Comparison of ENCODE assay signal across 13 mouse cellular contexts in genomic region chr5:34512486-34512885, GRCm38 (mm10). TPM values are rescaled to one million over a fixed set of nuclear protein-coding genes. Genes with fewer than 3 reads are reported as not detected.
DNase-seq lines count a peak whose midpoint lies in the region; ATAC-seq and TF ChIP-seq lines count a peak whose summit lies in the region.
"Had no signal": no experiment of that assay in that cellular context is flagged by ENCODE, and none has a peak within 500 bp of the region (broad histone marks: within the 10 kb centered on the region; RNA-seq: fewer than 3 reads in every experiment).

No protein-coding gene starts in this region.

- DNase-seq in embryonic facial prominence, embryonic 10.5 days (ENCODE audit: low spot score), result no peak
- no peak for DNase-seq in hindbrain, postnatal 0 days (ENCODE audit: low spot score)
- no peak for DNase-seq in hindbrain, embryonic 10.5 days (ENCODE audit: low spot score)
- no peak for DNase-seq in neural tube, embryonic 10.5 days (ENCODE audit: extremely low spot score, low spot score)
- DNase-seq in right cerebral cortex, postnatal 10 days (ENCODE audit: low spot score in 2 of 2), result no peak
- no peak for DNase-seq in adrenal gland, adult (ENCODE audit: inconsistent age in 2 of 2, low spot score in 1 of 2)
- DNase-seq: cerebellum, adult 18-20 months; kidney, postnatal 14 days; right cerebral cortex, postnatal 4 days had no signal

- TF ChIP-seq CTCF in hindbrain, postnatal 0 days (IDR thresholded peaks at IDR 0.05; ENCODE audit: low read depth), result no peak

- no peaks in the 10 kb centered on the region for H3K9me3 ChIP-seq in embryonic facial prominence, embryonic 13.5 days
- H3K9me3 ChIP-seq in embryonic facial prominence, embryonic 10.5 days, result no peaks in the 10 kb centered on the region
- H3K9me3 ChIP-seq in hindbrain, postnatal 0 days (ENCODE audit: low read length), result no peaks in the 10 kb centered on the region
- H3K9me3 ChIP-seq in hindbrain, embryonic 10.5 days, result no peaks in the 10 kb centered on the region
- peaks cover 4% of the 10 kb centered on the region; the same call in 1 of the 2 replicates for H3K9me3 ChIP-seq in neural tube, embryonic 13.5 days
- H3K9me3 ChIP-seq: midbrain, embryonic 12.5 days had no signal

- H3K36me3 ChIP-seq in embryonic facial prominence, embryonic 13.5 days, result no peaks in the 10 kb centered on the region
- H3K36me3 ChIP-seq in embryonic facial prominence, embryonic 10.5 days (replicated peaks), result no peaks in the 10 kb centered on the region
- H3K36me3 ChIP-seq in hindbrain, postnatal 0 days (ENCODE audit: insufficient read depth, low read length), result no peaks in the 10 kb centered on the region
- no peaks in the 10 kb centered on the region for H3K36me3 ChIP-seq in hindbrain, embryonic 10.5 days
- no peaks in the 10 kb centered on the region for H3K36me3 ChIP-seq in neural tube, embryonic 13.5 days
- H3K36me3 ChIP-seq: midbrain, embryonic 12.5 days had no signal

- WGBS in embryonic facial prominence, embryonic 13.5 days, result 84% methylated on average over 3 of the region's 3 CpGs
- 84% methylated on average over 3 of the region's 3 CpGs for WGBS in embryonic facial prominence, embryonic 10.5 days
- WGBS in hindbrain, postnatal 0 days, result 86% methylated on average over 3 of the region's 3 CpGs
- 88% methylated on average over 3 of the region's 3 CpGs for WGBS in hindbrain, embryonic 10.5 days
- WGBS in neural tube, embryonic 13.5 days, result 89% methylated on average over 3 of the region's 3 CpGs

- H3K27ac ChIP-seq in embryonic facial prominence, embryonic 13.5 days, result no peak overlapping the region
- H3K27ac ChIP-seq in embryonic facial prominence, embryonic 10.5 days (replicated peaks), result no peak overlapping the region
- H3K27ac ChIP-seq in hindbrain, postnatal 0 days, result no peak overlapping the region
- no peak overlapping the region for H3K27ac ChIP-seq in hindbrain, embryonic 10.5 days
- H3K27ac ChIP-seq in neural tube, embryonic 13.5 days (replicated peaks), result no peak overlapping the region
- H3K27ac ChIP-seq: midbrain, embryonic 12.5 days had no signal

- H3K27me3 ChIP-seq in embryonic facial prominence, embryonic 13.5 days, result peaks cover 11% of the 10 kb centered on the region; the same call in 1 of the 2 replicates
- peaks cover 40% of the 10 kb centered on the region for H3K27me3 ChIP-seq in embryonic facial prominence, embryonic 10.5 days (replicated peaks; ENCODE audit: low read depth, poor library complexity, severe bottlenecking)
- H3K27me3 ChIP-seq in hindbrain, postnatal 0 days (ENCODE audit: insufficient read depth, low read length), result no peaks in the 10 kb centered on the region
- peaks cover 18% of the 10 kb centered on the region for H3K27me3 ChIP-seq in hindbrain, embryonic 10.5 days (ENCODE audit: insufficient read depth, poor library complexity, severe bottlenecking)
- H3K27me3 ChIP-seq in neural tube, embryonic 13.5 days, result peaks cover 15% of the 10 kb centered on the region

- no peak overlapping the region for H3K9ac ChIP-seq in embryonic facial prominence, embryonic 13.5 days
- H3K9ac ChIP-seq in hindbrain, postnatal 0 days (replicated peaks; ENCODE audit: low read length), result no peak overlapping the region
- no peak overlapping the region for H3K9ac ChIP-seq in neural tube, embryonic 13.5 days

- peaks cover 16% of the 10 kb centered on the region for H3K4me1 ChIP-seq in embryonic facial prominence, embryonic 13.5 days
- H3K4me1 ChIP-seq in embryonic facial prominence, embryonic 10.5 days, result peaks cover 17% of the 10 kb centered on the region
- peaks cover 8% of the 10 kb centered on the region; the same call in 1 of the 2 replicates for H3K4me1 ChIP-seq in hindbrain, postnatal 0 days (ENCODE audit: insufficient read depth, low read length)
- peaks cover 14% of the 10 kb centered on the region for H3K4me1 ChIP-seq in hindbrain, embryonic 10.5 days (replicated peaks)
- H3K4me1 ChIP-seq in neural tube, embryonic 13.5 days (replicated peaks), result peaks cover 8% of the 10 kb centered on the region

- peak overlapping the region; percentile 95 for H3K4me2 ChIP-seq in embryonic facial prominence, embryonic 13.5 days
- H3K4me2 ChIP-seq in hindbrain, postnatal 0 days (ENCODE audit: low read depth, low read length), result peak overlapping the region; percentile 94
- H3K4me2 ChIP-seq in neural tube, embryonic 13.5 days, result peak overlapping the region; percentile 90; the same call in 1 of the 2 replicates

- no peak overlapping the region for H3K4me3 ChIP-seq in embryonic facial prominence, embryonic 13.5 days
- no peak overlapping the region for H3K4me3 ChIP-seq in embryonic facial prominence, embryonic 10.5 days
- H3K4me3 ChIP-seq in hindbrain, postnatal 0 days (ENCODE audit: low read length), result no peak overlapping the region
- H3K4me3 ChIP-seq in hindbrain, embryonic 10.5 days, result no peak overlapping the region
- no peak overlapping the region for H3K4me3 ChIP-seq in neural tube, embryonic 13.5 days

- ATAC-seq in embryonic facial prominence, embryonic 13.5 days (ENCODE audit: insufficient number of reproducible peaks, insufficient read depth, low FRiP score, low TSS enrichment, low read depth), result no peak
- ATAC-seq in hindbrain, postnatal 0 days, result no peak
- ATAC-seq in neural tube, embryonic 13.5 days (ENCODE audit: low read depth), result no peak

RNA-seq across cellular contexts. Expression of gene Tnip2, which starts 1.3 kb away (rescaled TPM):
- polyA plus RNA-seq in embryonic facial prominence, embryonic 13.5 days (2015; fragmentation: Nextera tagmentation; extraction: Ambion mirVana), result 24.6 and 25.2 TPM in 2 replicates
- 4.1 and 4.8 TPM in 2 replicates for polyA plus RNA-seq in embryonic facial prominence, embryonic 10.5 days (2016; fragmentation: Nextera tagmentation; extraction: Ambion mirVana)
- total RNA-seq in hindbrain, postnatal 0 days (2014; rRNA removed), result 11.1 and 12.8 TPM in 2 replicates
- 14.1 and 14.5 TPM in 2 replicates for polyA plus RNA-seq in hindbrain, postnatal 0 days (2015; fragmentation: Nextera tagmentation; extraction: Ambion mirVana)
- polyA plus RNA-seq in hindbrain, embryonic 10.5 days (2016; fragmentation: Nextera tagmentation; extraction: Ambion mirVana), result 5.2 and 5.6 TPM in 2 replicates
- polyA plus RNA-seq in neural tube, embryonic 13.5 days (2015; fragmentation: Nextera tagmentation; extraction: Ambion mirVana), result 8.1 and 11.3 TPM in 2 replicates
- polyA plus RNA-seq: erythroblast, embryonic 14.5 days had no signal

RNA-seq across cellular contexts. Expression of gene Sh3bp2, which starts 13.2 kb away (rescaled TPM):
- polyA plus RNA-seq in embryonic facial prominence, embryonic 13.5 days (2015; fragmentation: Nextera tagmentation; extraction: Ambion mirVana), result 8.3 and 13.9 TPM in 2 replicates
- 7.3 and 8.7 TPM in 2 replicates for polyA plus RNA-seq in embryonic facial prominence, embryonic 10.5 days (2016; fragmentation: Nextera tagmentation; extraction: Ambion mirVana)
- total RNA-seq in hindbrain, postnatal 0 days (2014; rRNA removed), result 29.8 and 37.7 TPM in 2 replicates
- 12.0 and 14.1 TPM in 2 replicates for polyA plus RNA-seq in hindbrain, postnatal 0 days (2015; fragmentation: Nextera tagmentation; extraction: Ambion mirVana)
- polyA plus RNA-seq in hindbrain, embryonic 10.5 days (2016; fragmentation: Nextera tagmentation; extraction: Ambion mirVana), result 7.2 and 9.4 TPM in 2 replicates
- 15.0 and 16.7 TPM in 2 replicates for polyA plus RNA-seq in neural tube, embryonic 13.5 days (2015; fragmentation: Nextera tagmentation; extraction: Ambion mirVana)
